Mouse (Mus musculus) stomach, postnatal 0 days (tissue): ENCODE measurements around the gene Lrrc28.

Experiments used
- CTCF ChIP-seq: IDR thresholded peaks from 2 replicates; pipeline ENCODE4 v1.5.1; 2016; ENCODE audit warnings: antibody characterized with exemption, low read depth, mild to moderate bottlenecking, moderate library complexity
- EP300 ChIP-seq: optimal IDR thresholded peaks from 2 replicates; pipeline ENCODE3; 2016; ENCODE audit warnings: antibody characterized with exemption

DNA sequence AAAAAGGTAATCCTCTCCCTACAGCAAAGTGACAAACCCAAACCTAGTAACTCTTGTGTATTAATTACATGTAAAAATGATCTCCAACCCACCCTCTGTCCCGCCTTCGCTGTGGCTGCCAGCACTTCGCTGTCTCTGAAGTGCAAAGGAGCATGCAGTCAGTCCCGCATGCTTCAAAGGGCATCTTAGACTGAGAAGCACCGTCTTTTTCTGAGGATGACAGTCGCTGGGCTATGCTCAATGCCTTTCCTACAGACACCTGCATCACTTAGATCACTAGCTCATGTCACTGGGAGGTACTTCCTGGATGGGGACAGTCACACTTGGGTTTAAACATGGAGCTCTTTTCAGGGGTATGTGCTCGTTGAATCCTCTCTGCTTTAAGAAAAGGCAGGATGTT, 133.5 kb downstream of the Lrrc28 start:
- TF ChIP-seq CTCF = no peak
- TF ChIP-seq EP300 = no peak
